Mouse (Mus musculus) right cerebral cortex, postnatal 14 days (tissue): ENCODE measurements around the gene Ipcef1.

Experiments used
- DNase-seq: peaks from one replicate; pipeline ENCODE4 v3.0.0; 2022

Ipcef1 gene

GRCm38 (mm10) chr10:7052315-7053017, at the start of gene Ipcef1:
TSS of gene Ipcef1 (minus strand) at chr10:7052478.
- DNase-seq = no peak

GRCm38 (mm10) chr10:7077971-7078370, 25.7 kb upstream of the Ipcef1 start:
- no peak for DNase-seq

- no peak for DNase-seq
Observed at GRCm38 (mm10) chr10:7077389-7077808, 25.1 kb upstream of the Ipcef1 start.

GRCm38 (mm10) chr10:7076662-7077211, 24.5 kb upstream of the Ipcef1 start:
- no peak for DNase-seq

GRCm38 (mm10) chr10:7076201-7076600, 23.9 kb upstream of the Ipcef1 start:
- peak; percentile 74 for DNase-seq

GRCm38 (mm10) chr10:7075661-7076060, 23.4 kb upstream of the Ipcef1 start:
- no peak for DNase-seq

GRCm38 (mm10) chr10:7074231-7074630, 22.0 kb upstream of the Ipcef1 start:
- DNase-seq = no peak

- DNase-seq = no peak
Observed at GRCm38 (mm10) chr10:7070924-7071323, 18.6 kb upstream of the Ipcef1 start.

GRCm38 (mm10) chr10:7070100-7070835, 18.0 kb upstream of the Ipcef1 start:
- DNase-seq = no peak

- no peak for DNase-seq
Observed at GRCm38 (mm10) chr10:7069090-7069489, 16.8 kb upstream of the Ipcef1 start.

- DNase-seq = no peak
Observed at GRCm38 (mm10) chr10:7068608-7069007, 16.3 kb upstream of the Ipcef1 start.

- no peak for DNase-seq
Observed at GRCm38 (mm10) chr10:7063752-7064457, 11.6 kb upstream of the Ipcef1 start.

- DNase-seq = no peak
Observed at GRCm38 (mm10) chr10:7062993-7063392, 10.7 kb upstream of the Ipcef1 start.

GRCm38 (mm10) chr10:7060326-7060725, 8.0 kb upstream of the Ipcef1 start:
- no peak for DNase-seq

- no peak for DNase-seq
Observed at GRCm38 (mm10) chr10:7057546-7057945, 5.3 kb upstream of the Ipcef1 start.

GRCm38 (mm10) chr10:7054560-7055205, 2.4 kb upstream of the Ipcef1 start:
- DNase-seq = no peak

GRCm38 (mm10) chr10:7049901-7050300, 2.4 kb downstream of the Ipcef1 start:
- no peak for DNase-seq

- no peak for DNase-seq
Observed at GRCm38 (mm10) chr10:7047919-7048291, 4.4 kb downstream of the Ipcef1 start.

- DNase-seq = no peak
Observed at GRCm38 (mm10) chr10:7047288-7047918, 4.9 kb downstream of the Ipcef1 start.

GRCm38 (mm10) chr10:7043896-7044295, 8.4 kb downstream of the Ipcef1 start:
- no peak for DNase-seq

- no peak for DNase-seq
Observed at GRCm38 (mm10) chr10:7041032-7041431, 11.2 kb downstream of the Ipcef1 start.

- no peak for DNase-seq
Observed at GRCm38 (mm10) chr10:7037194-7037593, 15.1 kb downstream of the Ipcef1 start.
